Mouse (Mus musculus): ENCODE measurements around the gene Scamp1. TPM values are rescaled to one million over a fixed set of nuclear protein-coding genes. Genes with fewer than 3 reads are reported as not detected.

Scamp1 gene
- polyA plus RNA-seq, 1 experiment from 2014 or later = 20.4 TPM

DNA sequence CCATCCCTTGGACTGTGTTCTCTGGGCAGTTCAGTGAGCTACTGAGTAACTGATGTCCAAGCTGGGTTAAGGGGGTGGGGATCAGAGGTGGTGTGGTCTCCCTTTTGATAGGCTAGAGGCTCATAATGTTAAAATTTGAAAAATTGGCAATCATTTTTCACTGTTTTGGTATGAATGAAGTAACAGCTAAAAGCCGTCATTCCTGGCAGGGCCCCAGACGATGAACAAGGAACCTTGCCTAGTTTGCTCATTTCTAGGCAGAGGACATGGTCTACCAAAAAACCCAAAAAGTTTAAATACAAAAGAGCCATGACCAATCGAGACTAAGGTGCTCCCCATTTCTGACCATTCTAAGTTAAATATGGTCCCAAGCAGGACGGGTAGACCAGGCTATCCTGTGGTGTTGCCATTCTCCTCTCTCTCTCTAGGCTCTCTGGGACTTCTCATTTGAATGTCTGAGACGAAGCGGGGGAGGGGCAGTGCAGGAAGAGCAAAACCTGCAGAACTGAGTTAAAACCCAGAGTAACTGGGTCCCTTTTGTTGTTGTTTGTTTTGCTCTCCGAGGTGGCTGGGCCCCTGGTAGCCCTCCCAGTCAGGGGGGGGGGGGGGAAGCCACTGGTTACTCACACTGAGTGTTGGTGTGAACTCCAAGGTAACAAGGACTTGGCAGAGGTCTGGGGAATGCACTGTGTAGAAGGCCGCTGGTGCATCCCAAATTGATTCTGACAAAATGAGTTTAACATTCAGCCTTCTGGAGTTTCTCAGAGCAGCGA lies 129.8 kb downstream of the Scamp1 start:
- H3K4me1 ChIP-seq = peaks cover 34% of the 10 kb centered on the region
- WGBS = 53% methylated on average over 9 of the region's 9 CpGs
- H3K27ac ChIP-seq (replicated peaks) = no peak overlapping the region
- peaks cover 3% of the 10 kb centered on the region; the same call in 1 of the 2 replicates for H3K9me3 ChIP-seq
- ATAC-seq (ENCODE audit: extremely low read depth, insufficient number of reproducible peaks, low FRiP score, low TSS enrichment) = no peak
- H3K9ac ChIP-seq = no peak overlapping the region
- no peaks in the 10 kb centered on the region for H3K27me3 ChIP-seq (replicated peaks)
- no peak overlapping the region for H3K4me3 ChIP-seq
- H3K4me2 ChIP-seq = no peak overlapping the region
- 0 out of 2 replicates have a peak, but pooled peaks cover 5% of the 10 kb centered on the region for H3K36me3 ChIP-seq

- H3K9ac ChIP-seq = no peak overlapping the region
- WGBS = 78% methylated on average over 15 of the region's 15 CpGs
- H3K27ac ChIP-seq (replicated peaks) = no peak overlapping the region
- no peak for ATAC-seq (ENCODE audit: extremely low read depth, insufficient number of reproducible peaks, low FRiP score, low TSS enrichment)
- H3K4me2 ChIP-seq = no peak overlapping the region
- peaks cover 40% of the 10 kb centered on the region for H3K4me1 ChIP-seq
- H3K36me3 ChIP-seq = 0 out of 2 replicates have a peak, but pooled peaks cover 5% of the 10 kb centered on the region
- H3K27me3 ChIP-seq (replicated peaks) = no peaks in the 10 kb centered on the region
- peaks cover 3% of the 10 kb centered on the region; the same call in 1 of the 2 replicates for H3K9me3 ChIP-seq
- no peak overlapping the region for H3K4me3 ChIP-seq
These were observed 131.0 kb downstream of the Scamp1 start for GRCm38 (mm10) chr13:94154512-94155296.

GRCm38 (mm10) chr13:94153658-94154057 lies 132.0 kb downstream of the Scamp1 start:
- 76% methylated on average over 6 of the region's 6 CpGs for WGBS
- H3K4me2 ChIP-seq = no peak overlapping the region
- no peak for ATAC-seq (ENCODE audit: extremely low read depth, insufficient number of reproducible peaks, low FRiP score, low TSS enrichment)

GRCm38 (mm10) chr13:94152836-94153235 lies 132.8 kb downstream of the Scamp1 start:
- H3K4me2 ChIP-seq = no peak overlapping the region
- no peak overlapping the region for H3K9ac ChIP-seq
- no peak for ATAC-seq (ENCODE audit: extremely low read depth, insufficient number of reproducible peaks, low FRiP score, low TSS enrichment)
- H3K9me3 ChIP-seq = peaks cover 3% of the 10 kb centered on the region; the same call in 1 of the 2 replicates
- H3K27me3 ChIP-seq (replicated peaks) = no peaks in the 10 kb centered on the region
- H3K36me3 ChIP-seq = 0 out of 2 replicates have a peak, but pooled peaks cover 5% of the 10 kb centered on the region
- H3K27ac ChIP-seq (replicated peaks) = no peak overlapping the region
- H3K4me1 ChIP-seq = peaks cover 43% of the 10 kb centered on the region
- WGBS = 84% methylated on average over 10 of the region's 10 CpGs
- no peak overlapping the region for H3K4me3 ChIP-seq

More at GRCm38 (mm10) chr13:94153658-94154057, 132.0 kb downstream of the Scamp1 start:
- H3K9ac ChIP-seq = no peak overlapping the region
- H3K9me3 ChIP-seq = peaks cover 3% of the 10 kb centered on the region; the same call in 1 of the 2 replicates
- 0 out of 2 replicates have a peak, but pooled peaks cover 5% of the 10 kb centered on the region for H3K36me3 ChIP-seq
- no peaks in the 10 kb centered on the region for H3K27me3 ChIP-seq (replicated peaks)
- H3K27ac ChIP-seq (replicated peaks) = no peak overlapping the region
- no peak overlapping the region for H3K4me3 ChIP-seq
- H3K4me1 ChIP-seq = peaks cover 38% of the 10 kb centered on the region

Other genes starting within 250 kb of the Scamp1 start
- gene Lhfpl2, start 228.1 kb downstream of the Scamp1 start, polyA plus RNA-seq (2015; fragmentation: Nextera tagmentation; extraction: Ambion mirVana) = 22.3 and 24.5 TPM in 2 replicates
- gene Ap3b1, start 73.1 kb upstream of the Scamp1 start, polyA plus RNA-seq (2015; fragmentation: Nextera tagmentation; extraction: Ambion mirVana) = 28.9 and 29.4 TPM in 2 replicates

Data from heart, embryonic 13.5 days (tissue).